Mouse (Mus musculus) heart, postnatal 0 days (tissue): Measurements from ENCODE around the gene Cops3. TPM values are rescaled to one million over a fixed set of nuclear protein-coding genes. Genes with fewer than 3 reads are reported as not detected.

Source experiments
- ATAC-seq: fragments of 200-750 bp; cut with Nextera tagmentation; 2 replicates; pipeline ENCODE4 v1.8.0; 2017; ENCODE audit warnings: low read depth, moderate number of reproducible peaks, moderate library complexity; ENCODE audit not compliant: insufficient read depth
- DNase-seq: peaks from one replicate; pipeline ENCODE4 v3.0.0-alpha.2; 2016; ENCODE audit warnings: low spot score
- H3K27ac ChIP-seq: fragments of 300-500 bp; sonication (generic); 2 replicates; pipeline ENCODE4 v1.5.1; 2014; ENCODE audit warnings: low read depth, mild to moderate bottlenecking
- H3K27me3 ChIP-seq: fragments of 300-500 bp; sonication (generic); 2 replicates; pipeline ENCODE4 v1.6.1; 2014; ENCODE audit warnings: low read length, mixed read lengths; ENCODE audit not compliant: control insufficient read depth, insufficient read depth
- H3K36me3 ChIP-seq: fragments of 300-500 bp; sonication (generic); replicated peaks from 2 replicates; pipeline ENCODE4 v1.6.1; 2014; ENCODE audit warnings: low read length, mixed read lengths; ENCODE audit not compliant: control insufficient read depth, insufficient read depth
- H3K4me1 ChIP-seq: fragments of 300-500 bp; sonication (generic); 2 replicates; pipeline ENCODE4 v1.6.1; 2014; ENCODE audit warnings: antibody characterized with exemption; ENCODE audit not compliant: control insufficient read depth, insufficient read depth
- H3K4me2 ChIP-seq: fragments of 300-500 bp; sonication (generic); 2 replicates; pipeline ENCODE4 v1.6.1; 2014; ENCODE audit warnings: low read depth, mild to moderate bottlenecking, low read length, moderate library complexity
- H3K4me3 ChIP-seq: fragments of 300-500 bp; sonication (generic); 2 replicates; pipeline ENCODE4 v1.5.1; 2014; ENCODE audit warnings: low read depth, low read length
- H3K9ac ChIP-seq: fragments of 300-500 bp; sonication (generic); replicated peaks from 2 replicates; pipeline ENCODE4 v1.6.1; 2014; ENCODE audit warnings: low read depth, low read length, mixed read lengths
- H3K9me3 ChIP-seq: fragments of 300-500 bp; sonication (generic); replicated peaks from 2 replicates; pipeline ENCODE4 v1.6.1; 2016; ENCODE audit warnings: low read length; ENCODE audit not compliant: control insufficient read depth
- CTCF ChIP-seq: IDR thresholded peaks from 2 replicates; pipeline ENCODE4 v1.5.1; 2016; ENCODE audit warnings: antibody characterized with exemption, control low read depth, low read depth
- EP300 ChIP-seq: IDR thresholded peaks from 2 replicates; pipeline ENCODE4 v1.6.1; 2016; ENCODE audit warnings: antibody characterized with exemption, low read depth
- WGBS: fragments of 180-500 bp; shearing (Covaris S2); extraction: QIAGEN DNeasy Blood & Tissue Kit; methylation state at CpG from one replicate; pipeline ENCODE4 v1.1.7; 2014; 5-methylcytosine and 5-hydroxymethylcytosine counted together
- polyA plus RNA-seq: library from polyadenylated mRNA; unstranded; fragments of >200 nt; fragmentation: Nextera tagmentation; extraction: Ambion mirVana; gene quantifications from 2 replicates; pipeline ENCODE4 v1.2.1, GENCODE M21; 2015
- total RNA-seq: library from RNA; depleted of rRNA; stranded (reverse); fragments of >200 nt; gene quantifications from 2 replicates; pipeline ENCODE4 v1.2.3, GENCODE M21; 2014; ENCODE audit warnings: low replicate concordance

The Cops3 gene
- total and polyA plus RNA-seq, 2 experiments from 2014 or later: 119 to 131 TPM

DNA sequence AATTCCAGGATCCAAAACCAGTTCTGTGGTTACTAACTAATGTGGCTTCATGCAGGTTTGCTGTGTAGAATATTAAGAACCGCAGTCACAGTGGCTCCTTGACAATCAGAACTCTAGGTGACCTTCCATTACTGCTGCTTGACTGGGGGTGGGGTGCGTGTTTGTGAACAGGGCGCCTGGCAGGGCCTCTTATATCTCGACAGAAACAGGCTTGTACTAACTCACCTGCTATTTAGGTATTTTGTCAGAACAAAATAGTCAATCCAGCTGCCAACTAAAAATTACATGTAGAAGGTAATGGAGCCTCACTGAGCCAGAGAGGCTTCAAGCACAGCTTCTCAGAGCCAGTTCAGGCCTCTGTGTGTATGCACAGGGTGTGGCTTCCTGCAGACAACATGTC lies 59.4 kb downstream of the Cops3 start:
- Histone ChIP-seq H3K4me1 (peaks cover 7% of the 10 kb centered on the region), H3K9ac (no peak overlapping the region), H3K27ac (peak overlapping the region; percentile 40), H3K9me3 (no peaks in the 10 kb centered on the region), H3K4me3 (no peak overlapping the region), H3K4me2 (no peak overlapping the region), H3K27me3 (no peaks in the 10 kb centered on the region), H3K36me3 (peaks cover 23% of the 10 kb centered on the region)
- ATAC-seq (no peak), DNase-seq (peak; percentile 38)
- 56% methylated on average over 4 of the region's 4 CpGs for WGBS
- TF ChIP-seq EP300 (no peak), CTCF (no peak)

DNA sequence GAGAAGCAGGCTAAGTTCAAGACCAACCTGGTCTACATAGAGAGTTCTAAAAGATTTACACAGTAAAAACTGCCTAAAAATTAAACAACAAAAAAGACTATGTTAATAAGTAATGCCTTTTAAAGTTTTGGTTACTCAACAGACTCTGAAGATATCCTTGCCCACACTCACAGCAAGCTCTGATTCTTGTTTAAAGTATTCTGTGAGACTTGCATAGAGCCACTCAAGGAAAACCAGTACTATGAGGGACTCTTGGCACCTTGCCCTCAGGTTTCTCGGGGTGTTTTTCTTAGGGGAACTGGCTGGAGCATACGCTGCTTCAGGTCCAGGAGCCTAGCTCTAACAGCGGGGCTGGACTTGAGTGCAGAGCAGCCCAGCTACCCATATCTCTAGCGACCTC lies 60.2 kb downstream of the Cops3 start:
- Histone ChIP-seq H3K4me3 (no peak overlapping the region), H3K9ac (no peak overlapping the region), H3K27ac (no peak overlapping the region), H3K4me1 (peaks cover 7% of the 10 kb centered on the region), H3K27me3 (no peaks in the 10 kb centered on the region), H3K9me3 (no peaks in the 10 kb centered on the region), H3K4me2 (no peak overlapping the region), H3K36me3 (peaks cover 31% of the 10 kb centered on the region)
- ATAC-seq (0 out of 2 replicates have a peak, but pooled peaks have one; percentile 4), DNase-seq (no peak)
- TF ChIP-seq EP300 (no peak), CTCF (no peak)
- WGBS: 64% methylated on average over 4 of the region's 4 CpGs

DNA sequence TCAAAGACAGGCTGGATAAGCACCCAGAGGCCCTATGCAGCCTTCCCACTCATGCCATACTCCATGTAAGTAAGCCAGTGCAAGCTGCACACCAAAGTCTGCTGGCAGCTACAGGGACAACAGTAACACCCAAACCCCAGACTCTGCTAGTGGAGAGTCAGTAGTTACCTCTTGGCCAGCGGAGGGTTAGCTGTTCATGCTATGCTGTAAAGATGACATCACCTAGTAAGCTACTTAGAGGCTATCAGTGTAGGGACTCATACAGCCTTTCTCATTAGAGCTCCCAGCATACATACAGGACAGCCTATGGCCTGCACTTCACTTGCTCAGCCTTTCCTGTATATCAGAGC lies 60.8 kb downstream of the Cops3 start:
- ATAC-seq (peak; percentile 20; the same call in 1 of the 2 replicates), DNase-seq (no peak)
- Histone ChIP-seq H3K4me1 (peaks cover 7% of the 10 kb centered on the region), H3K27me3 (no peaks in the 10 kb centered on the region), H3K9ac (no peak overlapping the region), H3K36me3 (peaks cover 37% of the 10 kb centered on the region), H3K27ac (no peak overlapping the region), H3K9me3 (no peaks in the 10 kb centered on the region), H3K4me2 (no peak overlapping the region), H3K4me3 (no peak overlapping the region)
- no peak for TF ChIP-seq CTCF
- TF ChIP-seq EP300: no peak
- WGBS: 47% methylated on average over 1 of the region's 1 CpGs

DNA sequence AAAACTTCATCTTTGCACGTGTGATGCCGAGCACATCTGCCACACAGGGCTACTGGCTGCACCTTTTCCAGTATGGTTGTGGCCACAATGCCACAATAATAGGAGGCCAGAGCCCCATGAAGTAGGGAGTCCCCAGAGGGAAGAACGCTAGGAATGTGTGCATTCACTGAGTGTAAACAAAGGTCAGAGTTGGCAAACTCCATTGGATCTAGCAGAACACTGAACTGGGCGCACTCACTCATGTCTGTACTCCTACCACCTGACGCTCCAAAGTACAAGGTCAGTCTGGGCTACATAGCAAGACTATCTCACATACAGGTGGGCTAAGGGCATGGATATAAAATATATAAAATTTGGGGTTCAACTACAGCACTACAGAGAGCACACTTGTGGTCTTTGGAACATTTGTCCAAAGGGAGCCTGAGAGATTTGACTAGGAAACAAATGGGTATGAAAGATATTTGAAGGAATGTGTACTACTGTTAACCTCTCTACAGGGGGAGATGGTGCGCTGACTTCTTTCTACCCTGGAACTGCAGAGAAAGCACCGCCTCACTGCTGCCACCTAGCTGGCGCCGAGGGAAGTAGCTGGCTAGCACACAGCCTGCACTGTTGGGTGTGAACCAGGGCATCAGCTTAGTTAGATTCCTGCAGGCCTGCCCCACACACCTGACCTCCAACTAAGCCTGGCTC lies 61.3 kb downstream of the Cops3 start:
- peaks cover 42% of the 10 kb centered on the region for H3K36me3 ChIP-seq
- DNase-seq: peak; percentile 73
- no peak overlapping the region for H3K4me2 ChIP-seq
- peak; percentile 95 for TF ChIP-seq CTCF
- no peak for TF ChIP-seq EP300
- H3K9me3 ChIP-seq: no peaks in the 10 kb centered on the region
- peak; percentile 73 for ATAC-seq
- 59% methylated on average over 9 of the region's 9 CpGs for WGBS
- H3K27ac ChIP-seq: no peak overlapping the region
- H3K4me1 ChIP-seq: peaks cover 10% of the 10 kb centered on the region
- H3K9ac ChIP-seq: no peak overlapping the region
- H3K27me3 ChIP-seq: no peaks in the 10 kb centered on the region
- H3K4me3 ChIP-seq: no peak overlapping the region

- TF ChIP-seq EP300 (no peak), CTCF (no peak)
- Histone ChIP-seq H3K36me3 (peaks cover 52% of the 10 kb centered on the region), H3K9me3 (no peaks in the 10 kb centered on the region), H3K27ac (no peak overlapping the region), H3K27me3 (no peaks in the 10 kb centered on the region), H3K4me1 (peaks cover 18% of the 10 kb centered on the region), H3K4me3 (no peak overlapping the region), H3K9ac (no peak overlapping the region), H3K4me2 (no peak overlapping the region)
- ATAC-seq (no peak), DNase-seq (no peak)
- 70% methylated on average over 5 of the region's 5 CpGs for WGBS
Measured at GRCm38 (mm10) chr11:59777259-59777658, 62.4 kb downstream of the Cops3 start.
